Mouse (Mus musculus) testis, adult 2 months (tissue): ENCODE results near the gene Syt2.

Source experiments
- CTCF ChIP-seq: fragments of 200-500 bp; IDR thresholded peaks from 2 replicates; pipeline ENCODE4 v1.5.1; 2012; ENCODE audit warnings: low read depth, mild to moderate bottlenecking, inconsistent platforms, low read length, moderate library complexity; ENCODE audit not compliant: control insufficient read depth, insufficient read depth, insufficient replicate concordance
- POLR2A ChIP-seq: fragments of 200-500 bp; IDR thresholded peaks from 2 replicates; pipeline ENCODE4 v1.6.1; 2012; ENCODE audit warnings: low read depth, mild to moderate bottlenecking, inconsistent platforms, low read length, moderate library complexity; ENCODE audit not compliant: control insufficient read depth

- TF ChIP-seq POLR2A (no peak), CTCF (no peak)
Measured at GRCm38 (mm10) chr1:134604086-134604485, 42.4 kb upstream of the Syt2 start.
